Mouse (Mus musculus) kidney, postnatal 10 days (tissue): ENCODE results near the gene Irs2.

ENCODE experiments used
- DNase-seq: peaks from one replicate; pipeline ENCODE4 v3.0.0; 2021; ENCODE audit warnings: mixed read lengths

Gene Irs2

DNA sequence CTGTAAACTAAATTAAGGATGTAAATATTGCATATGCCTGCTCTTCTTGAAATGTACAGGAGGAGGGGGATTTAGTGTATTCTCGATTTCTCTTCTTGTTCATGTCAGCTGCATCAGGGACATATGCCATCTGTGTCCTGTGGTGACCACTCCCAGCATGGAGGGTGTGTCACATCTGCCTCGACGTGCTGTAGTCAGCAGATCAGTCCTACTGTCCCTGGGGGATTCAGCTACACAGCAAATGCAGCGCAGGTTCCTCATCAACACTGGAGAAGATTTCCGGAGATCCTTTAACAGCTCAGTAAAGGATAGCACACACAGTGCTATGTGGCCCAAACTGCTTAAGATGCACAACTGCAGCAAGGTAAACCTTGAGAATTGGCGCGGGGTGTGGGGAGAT is 23.2 kb downstream of the Irs2 start:
- DNase-seq, result no peak

DNA sequence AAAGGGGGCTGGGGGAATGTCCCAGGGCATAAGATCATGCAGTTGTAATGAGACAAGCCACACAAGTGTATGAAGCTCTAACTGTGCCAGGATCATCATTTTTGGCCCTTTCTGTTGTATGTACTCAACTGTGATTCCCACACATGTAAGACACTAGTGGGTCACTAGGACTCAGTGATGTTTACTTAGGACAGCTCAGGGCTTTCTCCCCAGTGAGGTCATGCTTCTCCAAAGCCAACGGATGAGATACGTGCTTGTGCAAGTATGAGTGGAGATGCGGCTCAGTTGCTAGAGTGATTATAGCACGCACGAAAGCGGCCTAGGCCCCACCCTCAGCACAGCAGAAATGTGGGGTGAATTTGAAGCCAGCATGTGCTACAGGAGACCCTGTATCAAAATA is 27.4 kb downstream of the Irs2 start:
- DNase-seq, result no peak

DNA sequence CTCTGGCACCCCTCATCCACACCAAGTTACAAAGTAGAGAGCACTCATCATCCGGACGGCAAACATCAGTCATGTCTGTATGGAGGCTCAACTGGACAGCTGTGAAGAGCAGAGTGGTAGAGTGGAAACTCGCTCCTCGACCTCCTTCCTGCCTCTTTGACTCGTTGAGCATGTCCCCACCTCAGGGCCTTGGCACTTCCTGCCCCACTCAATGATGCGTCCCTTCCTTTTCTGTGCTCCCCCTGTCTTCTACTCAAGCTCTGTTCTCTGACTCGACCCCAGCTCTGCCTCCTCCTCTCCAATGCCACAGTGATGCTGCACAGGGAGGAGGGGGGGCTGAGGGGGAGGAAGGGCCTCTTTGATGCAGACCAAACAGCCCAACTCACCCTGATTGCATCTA is 28.3 kb downstream of the Irs2 start:
- no peak for DNase-seq

DNA sequence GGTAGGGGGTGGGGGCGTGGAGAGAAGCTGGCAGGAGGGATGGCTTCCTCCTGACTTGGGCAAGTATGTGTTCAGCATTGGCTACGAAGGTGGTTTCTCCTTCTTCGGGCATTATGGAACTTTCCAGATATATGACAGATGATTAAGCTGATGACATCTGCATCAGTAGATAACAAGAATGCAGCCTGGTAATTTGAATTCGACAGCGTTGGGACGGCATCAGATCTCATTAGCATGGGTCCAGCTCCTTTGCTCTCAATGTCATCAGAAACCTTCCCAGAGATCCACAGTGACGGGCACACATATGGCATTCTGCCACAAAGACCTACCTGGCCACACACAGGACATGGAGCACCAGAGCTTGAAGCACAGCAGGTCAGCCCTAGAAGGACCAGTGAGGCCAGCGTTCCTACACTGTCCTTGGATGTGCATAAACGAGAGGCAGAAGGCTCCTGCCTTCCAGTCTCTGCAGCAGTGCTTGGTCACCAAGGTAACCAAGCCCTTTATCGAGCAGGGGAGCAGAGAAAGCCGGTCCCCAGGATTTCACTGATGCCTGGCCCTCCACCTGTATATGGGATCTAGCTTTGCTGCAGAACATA is 29.0 kb downstream of the Irs2 start:
- no peak for DNase-seq

DNA sequence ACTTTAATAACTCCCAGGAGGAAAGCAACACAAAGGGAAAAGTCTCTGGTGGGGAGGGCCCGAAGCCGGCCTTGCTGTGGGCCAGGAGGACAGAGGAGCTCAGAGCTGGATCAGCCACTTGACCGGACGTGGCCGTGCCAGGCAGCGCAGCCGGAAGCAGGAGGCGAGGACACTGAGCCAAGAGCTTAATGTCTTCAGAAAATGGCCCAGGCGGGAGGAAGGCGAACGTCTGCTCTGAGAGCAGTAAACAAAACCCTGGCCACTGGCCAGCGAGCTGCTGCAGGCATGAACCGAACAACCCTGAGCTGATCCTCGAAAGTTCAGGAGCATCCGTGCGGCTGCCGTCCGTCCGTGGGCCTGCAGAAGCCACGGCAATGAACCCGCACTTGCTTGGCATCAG is 29.9 kb downstream of the Irs2 start:
- peak; percentile 89 for DNase-seq

DNA sequence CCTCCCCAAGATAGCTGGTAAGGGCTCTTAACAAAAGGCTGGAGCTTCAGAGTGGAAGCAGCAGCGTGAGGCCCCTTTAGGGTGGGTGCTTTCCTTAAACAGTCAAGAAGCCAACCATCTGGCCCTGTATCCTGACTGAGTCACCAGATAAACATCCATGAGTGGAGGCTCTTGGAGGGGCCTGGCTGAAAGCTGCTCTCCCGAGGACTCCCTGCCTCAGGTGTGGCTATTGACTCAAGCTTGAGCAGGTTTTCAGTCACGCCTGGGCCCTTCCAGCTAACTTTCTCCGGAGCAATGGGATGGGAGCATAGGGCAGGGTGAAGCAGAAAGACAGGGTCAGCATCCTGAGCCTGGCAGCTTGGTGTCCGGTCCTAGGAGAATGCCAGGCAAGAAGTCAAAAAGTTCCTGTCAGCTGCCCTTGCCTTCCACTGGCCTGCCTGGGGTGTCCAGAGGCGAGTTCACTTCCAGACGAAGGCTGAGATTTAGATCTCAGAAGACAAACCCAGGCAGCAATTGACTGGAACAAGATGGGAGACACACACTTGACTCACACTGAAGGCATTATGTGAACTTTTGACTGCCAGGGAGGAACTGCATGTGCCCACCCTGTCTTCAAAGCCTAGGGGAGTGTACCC is 30.4 kb downstream of the Irs2 start:
- DNase-seq, result peak; percentile 40

DNA sequence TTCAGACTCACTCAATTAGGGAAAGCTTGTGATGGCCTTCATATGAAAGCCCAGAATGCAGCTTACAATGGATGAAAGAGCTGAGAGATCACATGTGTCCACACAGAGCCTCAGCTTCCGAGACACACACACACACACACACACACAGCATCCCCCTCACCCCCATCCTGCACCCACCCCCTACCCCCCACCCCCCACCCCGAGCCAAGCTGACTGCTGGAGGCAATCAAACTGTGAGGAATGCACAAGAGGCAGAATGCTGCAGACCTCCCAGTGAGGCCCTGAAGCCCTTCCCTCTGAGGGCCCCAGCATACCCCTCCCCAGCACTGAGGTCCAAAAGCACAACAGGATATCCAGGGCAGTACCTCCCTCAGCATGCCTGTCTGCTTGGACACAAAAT is 33.6 kb downstream of the Irs2 start:
- DNase-seq, result peak; percentile 34

DNA sequence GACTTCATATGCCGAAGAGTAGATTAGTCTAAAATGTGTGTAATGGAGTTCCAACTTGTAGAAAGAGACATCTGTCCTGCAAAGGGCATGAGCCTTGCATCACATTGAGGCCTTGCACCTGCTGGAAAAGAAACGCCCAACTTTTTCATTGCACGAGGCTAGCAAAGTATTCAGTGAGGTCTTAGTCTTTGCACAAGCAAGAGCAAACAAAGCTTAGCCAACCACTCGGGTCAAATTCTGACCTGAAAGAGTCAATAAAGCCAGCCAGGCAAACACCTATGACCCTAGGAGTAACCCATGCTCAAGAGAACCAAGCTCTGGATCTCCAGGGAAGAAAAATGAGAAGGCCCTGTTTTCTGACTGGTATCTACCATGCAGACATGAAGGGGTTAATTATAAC is 34.1 kb downstream of the Irs2 start:
- no peak for DNase-seq

DNA sequence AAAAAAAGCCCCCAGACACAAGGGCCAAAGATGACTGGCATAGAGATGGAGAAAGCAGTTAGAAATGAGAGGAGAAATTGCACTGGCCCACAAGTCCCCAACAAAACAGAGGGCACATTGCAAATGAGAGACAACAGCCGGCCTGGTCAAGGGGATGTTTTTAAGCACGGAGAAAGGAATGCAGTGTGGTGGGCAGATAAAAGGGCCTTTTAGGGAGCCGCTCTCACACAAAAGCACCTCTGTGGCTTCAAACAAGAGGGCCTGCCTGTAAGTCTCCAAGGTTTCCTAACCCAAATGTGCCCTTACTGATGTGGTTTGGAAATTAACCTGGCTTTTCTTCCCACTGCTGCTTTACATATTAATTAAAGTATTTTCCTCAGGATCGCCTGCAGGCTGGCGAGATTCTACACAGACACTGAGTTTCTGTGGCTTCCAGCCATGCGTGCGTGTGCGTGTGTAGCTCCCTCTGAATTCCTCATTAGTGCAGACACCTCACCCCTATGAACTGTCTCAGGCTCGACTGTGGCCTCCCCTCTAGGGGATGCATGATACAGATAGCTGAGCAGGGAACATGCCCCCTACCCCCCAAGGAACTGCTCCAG is 35.3 kb downstream of the Irs2 start:
- no peak for DNase-seq

DNA sequence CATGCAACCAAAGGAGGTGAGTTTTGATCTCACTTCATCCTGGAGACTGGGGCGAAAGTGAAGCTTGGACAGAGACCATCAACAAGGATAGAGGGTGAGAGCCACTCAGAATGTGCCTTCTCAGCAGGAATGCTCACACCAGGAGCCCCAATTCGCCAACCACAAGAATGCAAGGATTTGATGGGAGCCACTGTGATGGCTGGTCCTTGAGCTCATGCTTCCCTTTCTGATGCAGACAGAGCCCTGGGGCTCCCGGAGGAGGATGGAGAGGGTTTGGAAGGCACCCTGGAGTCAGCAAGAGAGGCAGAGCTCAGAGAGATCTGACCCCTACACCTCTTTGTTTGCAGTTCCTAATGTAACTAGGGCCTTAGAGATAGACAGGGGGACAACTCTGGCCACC is 36.3 kb downstream of the Irs2 start:
- no peak for DNase-seq

DNA sequence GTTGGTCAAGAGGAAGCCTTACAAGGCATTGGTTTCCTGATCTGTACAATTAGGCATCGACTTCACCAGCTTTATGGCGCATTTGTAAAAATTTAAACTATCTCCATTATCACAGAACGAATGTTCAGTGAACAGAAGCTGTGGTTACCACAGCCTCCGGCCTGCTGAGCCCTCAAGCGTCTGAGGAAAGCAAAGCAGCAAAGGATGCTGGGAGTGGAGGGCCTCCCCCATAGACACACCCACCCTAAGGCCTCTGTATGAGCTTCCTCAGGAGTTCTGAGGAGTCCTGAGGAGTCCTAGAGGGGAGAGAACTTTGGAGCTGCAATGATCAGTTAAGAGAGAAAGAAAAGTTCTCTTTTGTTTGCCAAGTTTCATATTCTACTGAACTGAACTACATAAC is 36.7 kb downstream of the Irs2 start:
- no peak for DNase-seq

DNA sequence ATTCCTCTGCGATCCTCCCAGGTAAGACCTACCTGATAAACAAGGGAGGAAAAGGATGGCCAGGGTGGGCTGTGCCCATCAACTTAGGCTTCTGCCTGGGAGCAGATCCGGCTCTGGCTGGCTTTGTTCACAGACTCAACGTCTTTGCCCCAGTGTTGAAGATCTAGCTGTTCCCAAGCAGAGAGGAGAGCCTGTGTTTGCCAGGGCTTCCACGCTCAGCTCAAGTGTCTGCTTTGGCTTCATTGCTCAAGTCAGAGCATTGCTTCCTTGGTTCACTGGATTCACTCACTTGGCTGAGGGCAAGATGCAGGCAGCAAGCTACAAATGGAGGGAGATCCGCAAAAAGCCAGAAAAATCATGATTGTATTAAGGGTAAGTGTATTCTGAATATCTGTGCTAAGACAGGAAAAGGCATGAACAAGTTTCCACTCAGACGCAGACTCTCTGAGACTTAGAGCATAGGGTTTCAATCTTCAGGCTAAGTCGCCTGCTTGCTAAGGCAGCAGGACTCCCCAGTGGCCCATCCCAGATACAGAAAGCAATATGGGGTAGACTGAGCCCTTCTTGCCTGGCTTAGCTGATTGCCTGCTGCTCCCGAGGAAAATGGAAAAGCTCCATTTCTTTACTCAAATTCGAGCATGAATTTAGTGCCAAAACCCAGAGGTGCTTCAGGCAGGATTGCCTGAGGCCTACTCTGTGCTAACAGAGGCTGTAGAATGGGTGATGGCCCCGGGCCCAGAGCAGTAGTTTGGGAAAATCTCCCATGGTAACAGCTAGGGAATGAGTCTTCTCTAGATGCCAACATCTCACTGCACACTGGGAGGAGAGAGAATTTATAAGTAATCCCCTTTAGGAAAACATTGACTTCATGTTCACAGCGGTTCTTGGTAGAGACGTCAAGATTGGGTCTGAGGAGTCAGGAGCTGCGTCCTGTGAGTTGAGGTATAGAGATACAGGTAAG is 37.5 kb downstream of the Irs2 start:
- no peak for DNase-seq

DNA sequence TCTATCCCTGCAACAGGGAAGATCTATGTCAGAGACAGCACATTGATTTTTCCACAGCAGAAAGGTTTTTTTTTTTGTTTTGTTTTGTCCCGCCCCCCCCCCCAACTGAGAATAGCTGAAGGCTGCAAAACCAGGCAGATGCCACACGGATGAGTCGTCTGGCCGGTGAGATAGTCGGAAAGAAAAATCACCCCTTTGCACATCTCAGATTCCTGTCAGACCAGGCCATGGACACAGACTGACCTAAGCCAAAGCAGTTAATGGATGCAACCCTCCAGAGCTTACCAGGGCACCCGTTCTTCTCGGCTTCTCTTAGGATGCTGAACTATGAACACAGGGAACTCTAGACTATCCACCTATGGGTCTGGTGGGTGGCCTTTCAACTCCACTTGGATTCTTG is 39.6 kb downstream of the Irs2 start:
- no peak for DNase-seq

DNA sequence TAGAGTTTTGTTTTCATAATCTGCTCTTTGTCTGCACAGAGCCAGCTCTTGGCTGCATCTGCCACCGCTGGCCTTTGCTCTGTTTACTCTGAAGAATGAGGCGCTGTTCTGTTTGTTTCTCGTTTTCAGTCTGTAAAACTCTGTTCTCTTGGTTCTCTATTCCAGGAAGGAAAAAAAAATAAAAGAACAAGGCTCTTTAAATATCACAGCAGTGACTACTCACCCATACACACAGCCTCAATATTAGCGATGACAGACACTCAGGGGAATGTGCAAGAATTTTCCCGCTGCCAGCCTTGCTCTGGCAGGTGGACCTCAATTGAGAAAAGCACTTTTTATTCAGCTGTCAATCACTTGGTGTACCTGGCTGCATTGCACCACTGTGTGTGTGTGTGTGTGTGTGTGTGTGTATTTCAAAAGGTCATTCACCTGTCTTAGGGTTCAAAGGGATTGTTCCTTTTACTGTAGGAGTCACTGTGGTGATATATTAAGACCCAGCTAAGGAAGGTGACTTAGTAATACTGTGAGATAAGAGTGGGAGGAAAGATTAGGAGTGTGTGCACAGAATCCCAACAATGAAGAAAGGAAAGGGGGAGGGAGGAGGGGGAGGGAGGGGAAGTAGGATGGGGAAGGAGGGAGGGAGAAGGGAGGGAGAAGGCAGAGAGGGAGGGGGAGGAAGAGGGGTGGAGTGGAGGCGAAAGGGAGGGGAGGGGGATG is 42.7 kb downstream of the Irs2 start:
- no peak for DNase-seq

DNA sequence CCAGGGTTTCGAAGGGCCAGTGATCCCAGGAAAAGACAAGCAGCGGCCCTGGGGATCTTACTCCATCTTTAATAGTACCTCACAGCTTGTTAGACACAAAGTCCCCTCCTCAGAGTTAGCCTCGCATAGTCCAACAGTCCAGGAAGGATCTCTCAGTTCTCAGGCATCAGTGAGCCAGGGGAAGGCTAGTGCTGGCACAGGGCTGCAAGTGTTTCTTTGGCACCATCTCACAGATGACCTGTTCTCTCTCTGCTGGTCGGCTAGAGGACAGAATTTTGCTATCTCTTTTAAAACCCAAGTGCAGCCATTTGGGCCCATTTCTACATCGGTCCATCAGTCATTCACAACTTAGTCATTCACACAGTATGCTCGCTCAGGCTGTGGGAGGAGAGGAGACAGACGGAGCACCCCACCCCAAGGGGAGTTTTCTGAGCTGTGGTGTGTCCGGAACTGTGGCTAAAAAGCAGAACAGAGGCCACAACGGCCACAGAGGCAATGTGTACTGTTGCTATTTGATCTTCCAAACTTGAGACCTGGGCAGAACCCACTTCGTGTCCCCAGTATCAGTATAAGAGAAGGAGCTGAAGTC is 43.7 kb downstream of the Irs2 start:
- DNase-seq, result no peak

DNA sequence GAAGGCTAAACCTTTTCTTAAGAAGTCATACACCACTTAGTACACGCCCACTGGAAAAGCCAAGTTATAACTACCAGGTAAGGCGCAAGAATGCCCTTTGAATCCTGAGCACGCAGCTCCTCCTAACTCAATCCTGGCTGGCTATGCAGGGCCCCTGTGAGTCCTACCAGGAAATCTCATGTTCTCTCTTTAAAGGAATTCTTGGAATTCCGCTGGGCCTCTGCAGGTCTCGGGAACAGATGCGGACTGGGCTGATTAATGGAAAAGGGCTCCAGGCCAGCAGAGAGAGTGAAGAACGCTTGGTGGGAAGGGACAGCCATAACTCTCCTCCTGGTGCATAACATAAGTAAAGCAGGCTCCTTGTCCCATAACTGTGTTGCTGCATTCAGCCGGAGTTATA is 46.3 kb downstream of the Irs2 start:
- peak; percentile 78 for DNase-seq

DNA sequence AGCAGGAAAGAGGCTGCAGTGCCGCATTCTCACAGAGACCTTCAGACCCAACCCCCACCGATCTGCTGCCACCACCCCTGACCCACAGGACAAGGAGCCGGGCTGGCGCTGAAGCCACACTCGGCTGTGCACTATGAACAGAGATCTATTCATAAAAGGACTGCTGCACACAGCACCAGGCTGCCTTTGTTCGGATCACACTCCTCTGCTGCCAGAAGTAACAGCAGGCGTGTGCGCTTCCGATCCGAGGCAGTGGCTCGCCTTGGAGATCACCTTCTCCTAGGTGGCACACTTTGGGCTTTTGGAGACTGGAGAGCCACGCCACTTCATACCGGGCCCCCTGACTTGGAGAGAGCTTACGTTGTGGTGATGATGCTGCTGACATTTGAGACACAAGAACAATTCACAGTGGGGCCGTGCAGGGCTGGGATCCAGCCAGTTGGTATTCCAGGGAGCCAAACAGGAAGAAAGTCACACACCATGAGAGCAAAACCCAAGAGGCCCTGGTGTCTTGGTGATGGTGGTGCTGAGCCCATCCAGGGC is 47.9 kb downstream of the Irs2 start:
- no peak for DNase-seq

DNA sequence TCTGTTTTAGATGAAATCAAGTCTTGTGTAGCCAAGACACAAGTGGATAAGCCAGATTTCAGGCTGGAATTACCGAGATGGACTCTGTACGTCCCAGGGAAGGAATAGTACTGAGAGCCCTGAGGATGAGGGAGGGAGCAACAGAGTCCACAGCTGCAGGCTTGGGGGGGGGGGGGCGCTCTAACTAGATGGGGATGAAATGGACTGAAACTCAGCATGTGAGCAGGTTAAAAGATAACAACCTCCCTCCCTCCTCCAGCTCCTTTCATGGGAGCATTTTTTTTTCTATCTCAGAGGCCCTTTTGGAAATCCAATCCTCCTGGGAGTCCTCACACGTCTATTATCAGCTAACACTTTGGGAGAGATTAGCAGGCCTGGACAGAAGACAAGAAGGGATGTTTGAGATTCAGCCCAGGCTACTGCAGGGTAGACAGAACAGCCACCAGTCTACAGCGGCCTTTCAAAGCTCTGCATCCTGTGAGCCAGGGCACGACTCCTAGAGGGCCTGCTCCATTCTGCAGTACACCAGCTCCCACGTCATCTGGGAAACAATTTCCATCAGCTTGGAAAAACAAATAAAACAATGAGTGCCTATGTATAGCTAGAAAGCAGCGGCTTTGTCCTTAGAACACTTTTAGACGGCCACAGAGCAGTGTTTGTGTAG is 50.8 kb downstream of the Irs2 start:
- no peak for DNase-seq

DNA sequence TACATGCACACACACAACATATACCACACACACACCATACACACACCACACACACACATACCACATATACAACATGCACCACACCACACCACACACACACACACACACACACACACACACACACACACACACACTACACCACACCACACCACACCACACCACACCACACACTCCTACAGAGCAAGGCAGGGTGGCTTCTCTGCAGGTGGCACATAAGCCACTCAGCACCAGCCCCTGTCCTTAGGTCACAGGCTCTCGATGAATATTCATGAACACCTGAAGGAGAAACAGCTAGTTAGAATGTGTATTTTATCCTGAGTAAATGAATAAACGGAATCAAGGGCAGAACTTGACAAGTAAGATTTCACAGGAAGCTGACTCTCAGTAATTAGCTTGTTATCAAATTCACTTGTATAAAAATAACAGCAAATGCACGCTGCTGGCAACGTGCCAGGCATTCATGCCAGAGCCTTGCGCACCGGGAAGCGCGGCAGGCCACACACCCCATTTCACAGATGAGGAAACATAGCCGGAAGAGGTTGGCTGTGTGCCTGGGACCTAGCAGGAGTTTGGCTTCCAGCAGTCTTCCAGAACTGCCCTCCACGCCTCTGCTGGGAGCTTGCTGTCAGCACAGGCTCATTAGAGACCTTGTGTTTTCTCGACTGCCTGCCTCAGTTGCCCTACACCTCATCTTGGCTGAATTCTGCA is 54.8 kb downstream of the Irs2 start:
- peak; percentile 93 for DNase-seq

DNA sequence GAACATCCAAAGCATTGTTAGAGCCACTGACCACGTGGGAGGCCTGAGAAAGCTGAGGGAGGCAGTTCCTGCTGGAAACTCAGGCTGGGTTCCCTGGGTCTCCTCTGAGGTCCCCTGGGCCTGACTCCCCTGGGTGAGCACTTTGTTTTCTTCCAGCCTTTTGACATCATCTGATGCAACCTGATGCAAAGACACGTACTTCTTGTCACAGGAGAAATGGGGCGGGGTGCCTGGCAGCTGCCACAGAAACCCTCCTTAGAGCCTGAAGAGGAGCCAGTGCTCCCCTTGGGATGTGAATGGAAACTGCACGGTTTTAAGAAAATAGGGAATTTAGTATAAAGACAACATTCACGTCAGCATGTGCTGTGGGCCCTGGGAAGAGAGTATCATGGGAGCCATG is 55.6 kb downstream of the Irs2 start:
- DNase-seq, result no peak

DNA sequence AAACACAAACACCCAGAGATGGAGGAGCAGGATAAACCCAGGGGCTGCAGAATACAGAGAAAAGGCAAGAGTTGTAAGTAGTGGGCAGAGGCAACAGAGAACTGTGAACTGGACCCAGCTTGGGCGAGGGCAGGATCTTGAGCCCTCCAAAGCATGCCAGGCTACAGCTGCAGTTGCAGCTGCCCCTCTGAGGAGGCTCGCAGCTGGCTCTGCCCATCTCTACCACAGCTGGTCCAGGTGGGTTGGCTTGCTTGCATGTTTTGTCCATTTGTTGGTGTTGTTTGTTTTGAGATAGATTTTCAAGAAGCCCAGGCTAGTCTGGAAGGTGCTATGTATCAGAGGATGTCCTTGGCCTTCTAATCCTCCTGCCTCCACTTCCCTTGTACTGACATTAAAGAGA is 56.0 kb downstream of the Irs2 start:
- DNase-seq, result no peak
